In genomic region chr16:31209911-31210310, GRCm38 (mm10) we compare ENCODE assay signal across 12 mouse cellular contexts. TPM values are rescaled to one million over a fixed set of nuclear protein-coding genes. Genes with fewer than 3 reads are reported as not detected.
DNase-seq lines count a peak whose midpoint lies in the region; ATAC-seq lines count a peak whose summit lies in the region.
"Had no signal": no experiment of that assay in that cellular context is flagged by ENCODE, and none has a peak within 500 bp of the region (broad histone marks: within the 10 kb centered on the region; RNA-seq: fewer than 3 reads in every experiment).

No protein-coding gene starts in this region.

- H3K27me3 ChIP-seq in midbrain, embryonic 14.5 days (ENCODE audit: control insufficient read depth, insufficient read depth, low read length), result no peaks in the 10 kb centered on the region

- H3K4me1 ChIP-seq in midbrain, embryonic 14.5 days (ENCODE audit: control insufficient read depth, insufficient read depth, low read length), result no peaks in the 10 kb centered on the region

- H3K27ac ChIP-seq in midbrain, embryonic 14.5 days (replicated peaks; ENCODE audit: low read depth, low read length), result no peak overlapping the region
- H3K27ac ChIP-seq: liver, embryonic 14.5 days had no signal

- DNase-seq in kidney, postnatal 36 days, result peak; percentile 21 to 59
- no peak for DNase-seq in kidney, postnatal 14 days
- DNase-seq in induced T-regulatory cell, adult 2 months (ENCODE audit: low read depth), result peak; percentile 69
- DNase-seq in monocyte, adult 2 months (ENCODE audit: low read depth in 1 of 2, low spot score in 2 of 2), result peak; percentile 23 to 56
- DNase-seq in spleen, postnatal 14 days (ENCODE audit: low spot score in 2 of 2), result no peak
- DNase-seq in midbrain, embryonic 14.5 days, result no peak
- no peak for DNase-seq in embryo, embryonic 10.5 days (ENCODE audit: low spot score)
- DNase-seq: cerebellum, adult 18-20 months; kidney, postnatal 4 days had no signal

- WGBS in midbrain, embryonic 14.5 days, result 83% methylated on average over 5 of the region's 5 CpGs

- H3K4me3 ChIP-seq in midbrain, embryonic 14.5 days (replicated peaks; ENCODE audit: low read depth, low read length), result no peak overlapping the region

- peak; percentile 87 for ATAC-seq in CD4-positive, CD25-positive, alpha-beta regulatory T cell, adult 4 months
- ATAC-seq in midbrain, embryonic 14.5 days (ENCODE audit: low FRiP score, low TSS enrichment), result no peak
- ATAC-seq: midbrain, embryonic 16.5 days had no signal

- H3K4me2 ChIP-seq in midbrain, embryonic 14.5 days (ENCODE audit: low read length), result no peak overlapping the region

- H3K36me3 ChIP-seq in midbrain, embryonic 14.5 days (ENCODE audit: control insufficient read depth, insufficient read depth, low read length), result no peaks in the 10 kb centered on the region

- H3K9ac ChIP-seq in midbrain, embryonic 14.5 days (replicated peaks; ENCODE audit: low read length), result no peak overlapping the region
- H3K9ac ChIP-seq: liver, embryonic 14.5 days had no signal

- H3K9me3 ChIP-seq in midbrain, embryonic 14.5 days (ENCODE audit: control insufficient read depth, low read length), result no peaks in the 10 kb centered on the region

RNA-seq across cellular contexts. Expression of gene Acap2, which starts 8.9 kb away (rescaled TPM):
- polyA plus RNA-seq in CD4-positive, CD25-positive, alpha-beta regulatory T cell, adult 4 months (2017; shearing (Covaris generic)), result 10 to 100 TPM; 11.1 to 13.0 TPM
- 13.9 and 18.6 TPM in 2 replicates for polyA plus RNA-seq in midbrain, embryonic 14.5 days (2014; fragmentation: Nextera tagmentation; extraction: Ambion mirVana)

Comparison
In these comparisons a context has a peak if more than half of its experiments do, and no peak if none do; other contexts are left out.
1. DNase-seq: peak in kidney, postnatal 36 days (2 of 2), induced T-regulatory cell, adult 2 months (single experiment) and monocyte, adult 2 months (2 of 2); none in kidney, postnatal 14 days (single experiment), spleen, postnatal 14 days (0 of 2), midbrain, embryonic 14.5 days (single experiment) and embryo, embryonic 10.5 days (single experiment).